Mouse (Mus musculus): Measurements from ENCODE around the gene Phgr1. TPM values are rescaled to one million over a fixed set of nuclear protein-coding genes. Genes with fewer than 3 reads are reported as not detected.

Phgr1 gene
- total and polyA plus RNA-seq, 2 experiments from 2014 or later, result not detected

- no peak overlapping the region for H3K27ac ChIP-seq (ENCODE audit: low read depth, low read length)
- no peak overlapping the region for H3K4me2 ChIP-seq (ENCODE audit: low read depth, low read length, poor library complexity, severe bottlenecking)
- DNase-seq (ENCODE audit: low spot score) (no peak), ATAC-seq (ENCODE audit: low FRiP score) (no peak)
- H3K36me3 ChIP-seq (ENCODE audit: insufficient read depth, low read length), result no peaks in the 10 kb centered on the region
- TF ChIP-seq CTCF (IDR thresholded peaks at IDR 0.05), result peak; percentile 24
- H3K9ac ChIP-seq (replicated peaks; ENCODE audit: low read length, poor library complexity, severe bottlenecking), result no peak overlapping the region
- no peaks in the 10 kb centered on the region for H3K27me3 ChIP-seq (ENCODE audit: insufficient read depth, low read length)
- H3K9me3 ChIP-seq (ENCODE audit: low read length), result no peaks in the 10 kb centered on the region
- peaks cover 8% of the 10 kb centered on the region for H3K4me1 ChIP-seq (ENCODE audit: insufficient read depth, low read length)
- WGBS, result 75% methylated on average over 10 of the region's 10 CpGs
- no peak overlapping the region for H3K4me3 ChIP-seq (ENCODE audit: low read depth, low read length)
Measured at GRCm38 (mm10) chr2:118766041-118767033, 6.2 kb upstream of the Phgr1 start.

DNA sequence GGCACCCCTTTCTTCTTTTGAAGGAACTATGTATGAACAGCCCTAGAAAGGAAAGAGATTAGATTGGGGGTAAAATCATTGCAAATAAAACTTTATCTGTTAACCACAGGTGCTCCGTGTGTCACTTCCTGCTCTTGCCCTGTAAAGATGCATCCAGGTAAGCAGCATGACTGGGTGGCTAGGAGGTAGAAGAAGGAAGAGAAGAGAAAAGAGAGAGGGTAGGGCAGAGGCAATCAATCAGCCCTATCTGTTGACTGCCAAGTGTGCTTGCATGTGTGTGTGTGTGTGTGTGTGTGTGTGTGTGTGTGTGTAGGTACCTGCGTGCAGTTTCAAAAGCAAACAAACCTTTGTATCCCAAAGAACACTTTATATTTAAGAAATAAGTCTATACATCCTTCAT, 2.0 kb downstream of the Phgr1 start:
- H3K27ac ChIP-seq (ENCODE audit: low read depth, low read length), result no peak overlapping the region
- no peaks in the 10 kb centered on the region for H3K9me3 ChIP-seq (ENCODE audit: low read length)
- no peaks in the 10 kb centered on the region for H3K27me3 ChIP-seq (ENCODE audit: insufficient read depth, low read length)
- 93% methylated on average over 2 of the region's 2 CpGs for WGBS
- no peaks in the 10 kb centered on the region for H3K36me3 ChIP-seq (ENCODE audit: insufficient read depth, low read length)
- 0 out of 2 replicates have a peak, but pooled peaks cover 3% of the 10 kb centered on the region for H3K4me1 ChIP-seq (ENCODE audit: insufficient read depth, low read length)
- no peak overlapping the region for H3K4me2 ChIP-seq (ENCODE audit: low read depth, low read length, poor library complexity, severe bottlenecking)
- no peak for ATAC-seq (ENCODE audit: low FRiP score)
- TF ChIP-seq CTCF (IDR thresholded peaks at IDR 0.05), result no peak
- H3K9ac ChIP-seq (replicated peaks; ENCODE audit: low read length, poor library complexity, severe bottlenecking), result no peak overlapping the region
- no peak overlapping the region for H3K4me3 ChIP-seq (ENCODE audit: low read depth, low read length)
- no peak for DNase-seq (ENCODE audit: low spot score)

DNA sequence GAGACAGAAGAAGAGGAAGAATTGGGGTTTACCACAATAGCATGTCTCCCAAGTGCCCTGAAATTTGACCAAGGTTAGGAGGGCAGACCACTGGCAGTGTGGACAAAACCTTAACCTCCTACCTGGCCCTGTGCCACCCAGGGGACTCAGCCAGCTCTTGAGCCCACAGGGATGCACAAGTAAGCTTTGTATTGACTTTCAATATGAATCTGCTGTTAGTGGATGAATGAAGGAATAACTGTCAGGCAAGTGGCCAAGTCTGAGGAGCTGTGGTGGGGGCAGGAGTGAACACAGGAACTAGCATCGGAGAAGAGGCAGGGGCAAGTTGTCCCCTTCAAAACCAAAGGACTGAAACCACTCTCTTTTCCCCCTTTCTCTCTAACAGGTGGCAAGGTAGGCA, 2.8 kb downstream of the Phgr1 start:
- no peak overlapping the region for H3K4me2 ChIP-seq (ENCODE audit: low read depth, low read length, poor library complexity, severe bottlenecking)
- 0 out of 2 replicates have a peak, but pooled peaks cover 3% of the 10 kb centered on the region for H3K4me1 ChIP-seq (ENCODE audit: insufficient read depth, low read length)
- ATAC-seq (ENCODE audit: low FRiP score) (no peak), DNase-seq (ENCODE audit: low spot score) (peak; percentile 45)
- no peak overlapping the region for H3K9ac ChIP-seq (replicated peaks; ENCODE audit: low read length, poor library complexity, severe bottlenecking)
- no peaks in the 10 kb centered on the region for H3K9me3 ChIP-seq (ENCODE audit: low read length)
- no peak overlapping the region for H3K4me3 ChIP-seq (ENCODE audit: low read depth, low read length)
- no peaks in the 10 kb centered on the region for H3K36me3 ChIP-seq (ENCODE audit: insufficient read depth, low read length)
- WGBS, result 67% methylated on average over 1 of the region's 1 CpGs
- no peaks in the 10 kb centered on the region for H3K27me3 ChIP-seq (ENCODE audit: insufficient read depth, low read length)
- no peak overlapping the region for H3K27ac ChIP-seq (ENCODE audit: low read depth, low read length)
- TF ChIP-seq CTCF (IDR thresholded peaks at IDR 0.05), result no peak

DNA sequence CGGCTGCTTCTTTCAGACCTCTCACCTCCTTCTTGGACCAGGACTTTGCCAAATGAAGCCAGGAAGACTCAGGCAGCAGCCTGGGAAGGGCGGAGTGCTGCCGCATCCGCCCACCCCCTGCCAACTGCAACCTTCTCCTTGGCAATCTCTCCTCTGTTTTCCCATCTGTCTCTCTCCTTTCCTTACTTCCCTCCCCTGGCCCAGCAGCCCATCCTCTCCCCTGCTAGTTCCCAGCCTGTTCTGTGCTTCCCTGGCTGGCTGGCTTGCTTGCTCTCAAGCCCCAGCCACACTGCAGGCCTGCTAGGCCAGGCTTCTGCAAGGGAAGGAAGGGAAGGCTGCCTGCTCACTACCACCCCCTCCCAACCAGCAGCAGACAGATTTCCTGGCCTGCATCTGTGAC, 3.3 kb downstream of the Phgr1 start:
- Histone ChIP-seq H3K4me2 (ENCODE audit: low read depth, low read length, poor library complexity, severe bottlenecking) (no peak overlapping the region), H3K36me3 (ENCODE audit: insufficient read depth, low read length) (no peaks in the 10 kb centered on the region), H3K27me3 (ENCODE audit: insufficient read depth, low read length) (no peaks in the 10 kb centered on the region), H3K27ac (ENCODE audit: low read depth, low read length) (no peak overlapping the region), H3K4me3 (ENCODE audit: low read depth, low read length) (no peak overlapping the region), H3K4me1 (ENCODE audit: insufficient read depth, low read length) (0 out of 2 replicates have a peak, but pooled peaks cover 3% of the 10 kb centered on the region), H3K9ac (replicated peaks; ENCODE audit: low read length, poor library complexity, severe bottlenecking) (no peak overlapping the region), H3K9me3 (ENCODE audit: low read length) (no peaks in the 10 kb centered on the region)
- no peak for ATAC-seq (ENCODE audit: low FRiP score)
- TF ChIP-seq CTCF (IDR thresholded peaks at IDR 0.05), result no peak
- peak; percentile 69 for DNase-seq (ENCODE audit: low spot score)
- WGBS, result 71% methylated on average over 3 of the region's 4 CpGs

GRCm38 (mm10) chr2:118776295-118776694, 3.7 kb downstream of the Phgr1 start:
- H3K4me1 ChIP-seq (ENCODE audit: insufficient read depth, low read length), result 0 out of 2 replicates have a peak, but pooled peaks cover 5% of the 10 kb centered on the region
- no peak overlapping the region for H3K4me2 ChIP-seq (ENCODE audit: low read depth, low read length, poor library complexity, severe bottlenecking)
- ATAC-seq (ENCODE audit: low FRiP score) (no peak), DNase-seq (ENCODE audit: low spot score) (no peak)
- no peaks in the 10 kb centered on the region for H3K36me3 ChIP-seq (ENCODE audit: insufficient read depth, low read length)
- no peaks in the 10 kb centered on the region for H3K27me3 ChIP-seq (ENCODE audit: insufficient read depth, low read length)
- TF ChIP-seq CTCF (IDR thresholded peaks at IDR 0.05), result no peak
- no peak overlapping the region for H3K27ac ChIP-seq (ENCODE audit: low read depth, low read length)
- no peak overlapping the region for H3K9ac ChIP-seq (replicated peaks; ENCODE audit: low read length, poor library complexity, severe bottlenecking)
- WGBS, result 88% methylated on average over 2 of the region's 2 CpGs
- no peak overlapping the region for H3K4me3 ChIP-seq (ENCODE audit: low read depth, low read length)
- no peaks in the 10 kb centered on the region for H3K9me3 ChIP-seq (ENCODE audit: low read length)

- 0 out of 2 replicates have a peak, but pooled peaks cover 5% of the 10 kb centered on the region for H3K4me1 ChIP-seq (ENCODE audit: insufficient read depth, low read length)
- TF ChIP-seq CTCF (IDR thresholded peaks at IDR 0.05), result no peak
- no peaks in the 10 kb centered on the region for H3K9me3 ChIP-seq (ENCODE audit: low read length)
- H3K9ac ChIP-seq (replicated peaks; ENCODE audit: low read length, poor library complexity, severe bottlenecking), result no peak overlapping the region
- H3K36me3 ChIP-seq (ENCODE audit: insufficient read depth, low read length), result no peaks in the 10 kb centered on the region
- 86% methylated on average over 4 of the region's 4 CpGs for WGBS
- no peak overlapping the region for H3K4me2 ChIP-seq (ENCODE audit: low read depth, low read length, poor library complexity, severe bottlenecking)
- no peak overlapping the region for H3K27ac ChIP-seq (ENCODE audit: low read depth, low read length)
- no peaks in the 10 kb centered on the region for H3K27me3 ChIP-seq (ENCODE audit: insufficient read depth, low read length)
- ATAC-seq (ENCODE audit: low FRiP score), result no peak
- H3K4me3 ChIP-seq (ENCODE audit: low read depth, low read length), result no peak overlapping the region
- DNase-seq (ENCODE audit: low spot score), result no peak
Measured at GRCm38 (mm10) chr2:118778418-118778817, 5.8 kb downstream of the Phgr1 start.
